Mouse (Mus musculus): ENCODE measurements around the gene Cd302. TPM values are rescaled to one million over a fixed set of nuclear protein-coding genes. Genes with fewer than 3 reads are reported as not detected.

The Cd302 gene
- total and polyA plus RNA-seq, 3 experiments = not detected

DNA sequence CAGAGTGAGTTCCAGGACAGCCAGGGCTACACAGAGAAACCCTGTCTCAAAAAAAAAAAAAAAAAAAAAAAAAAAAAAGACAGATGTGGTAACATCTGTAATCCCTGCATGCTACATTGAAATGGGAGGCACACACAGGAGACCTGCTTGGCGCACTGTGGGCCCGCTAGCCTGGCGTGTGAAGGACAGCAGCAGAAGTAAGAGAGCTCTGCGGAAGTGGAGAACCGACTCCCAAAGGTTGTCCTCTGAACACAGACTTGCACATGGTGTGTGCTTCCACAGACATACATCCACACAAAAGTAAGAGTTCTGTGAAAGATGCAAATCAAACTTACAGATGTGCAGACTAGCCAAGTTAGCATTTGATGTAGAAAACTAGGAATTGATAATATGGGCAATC is 25.1 kb downstream of the Cd302 start:
- Histone ChIP-seq H3K79me2 (replicated peaks; ENCODE audit: control insufficient read depth, extremely low read depth, insufficient read depth, poor library complexity, severe bottlenecking) (no peaks in the 10 kb centered on the region), H3K9ac (ENCODE audit: insufficient read depth, low read depth) (no peak overlapping the region)
- dilution Hi-C loops (cut with MboI; ENCODE audit: extremely low pct_ligation_motif_present, extremely low pct_unique_long_range_greater_than_20kb, low sequenced_read_pairs) = no loop called here

DNA sequence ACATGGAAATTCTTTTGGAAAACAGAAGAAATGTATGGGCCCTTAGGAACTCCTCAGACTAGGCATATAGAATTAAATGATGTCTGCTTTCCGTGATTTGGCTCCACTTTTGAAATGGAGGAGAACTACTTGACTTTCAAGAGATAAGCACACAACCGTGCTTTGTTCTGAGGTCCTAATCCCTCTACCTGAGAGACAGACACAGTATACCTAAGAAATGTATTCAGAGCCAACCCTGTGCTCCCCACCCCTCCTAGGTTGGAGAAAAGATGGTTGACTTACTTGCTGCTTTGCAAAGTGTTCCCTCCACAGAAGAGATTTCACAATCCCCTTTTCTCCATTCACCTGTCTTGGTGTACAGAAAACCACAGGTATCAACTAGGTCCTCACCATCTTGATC is 27.5 kb downstream of the Cd302 start:
- in situ Hi-C loops (cut with MboI; ENCODE audit: low pct_ligation_motif_present, low pct_unique_long_range_greater_than_20kb, low sequenced_read_pairs) = no loop called here
- dilution Hi-C loops (cut with MboI; ENCODE audit: extremely low pct_ligation_motif_present, extremely low pct_unique_long_range_greater_than_20kb, low sequenced_read_pairs) = no loop called here
- no peak overlapping the region for H3K9ac ChIP-seq (ENCODE audit: insufficient read depth, low read depth)
- H3K4me2 ChIP-seq (ENCODE audit: insufficient read depth, low read depth, poor library complexity, severe bottlenecking) = no peak overlapping the region
- H3K27me3 ChIP-seq (replicated peaks) = no peaks in the 10 kb centered on the region
- DNase-seq (ENCODE audit: extremely low read depth) = no peak
- H3K4me1 ChIP-seq (ENCODE audit: control insufficient read depth in 1 of 2, insufficient read depth in 2 of 2) = peaks cover 0 to 11% of the 10 kb centered on the region in 2 experiments; a peak in 1 of 4 replicates
- no peaks in the 10 kb centered on the region for H3K79me2 ChIP-seq (replicated peaks; ENCODE audit: control insufficient read depth, extremely low read depth, insufficient read depth, poor library complexity, severe bottlenecking)
- H3K4me3 ChIP-seq (replicated peaks in 1 of 3; ENCODE audit: low read depth in 2 of 3, low read length in 2 of 3, poor library complexity in 1 of 3) = no peak overlapping the region
- H3K9me3 ChIP-seq (replicated peaks; ENCODE audit: low read length) = peaks cover 2% of the 10 kb centered on the region
- TF ChIP-seq JUN (IDR thresholded peaks at IDR 0.05; ENCODE audit: insufficient read depth, low read depth, low read length) = no peak
- no peak for TF ChIP-seq CHD1 (IDR thresholded peaks at IDR 0.05; ENCODE audit: low read depth, low read length)
- TF ChIP-seq NRF1 (IDR thresholded peaks at IDR 0.05; ENCODE audit: low read depth, low read length) = no peak
- no peak for TF ChIP-seq NELFE (IDR thresholded peaks at IDR 0.05; ENCODE audit: low read depth, low read length)
- TF ChIP-seq UBTF (IDR thresholded peaks at IDR 0.05; ENCODE audit: low read depth, low read length) = no peak
- TF ChIP-seq POLR2A (IDR thresholded peaks at IDR 0.05; ENCODE audit: low read depth, low read length) = no peak
- no peak for TF ChIP-seq USF2 (conservative IDR thresholded peaks at IDR 0.05; ENCODE audit: low read depth, low read length)
- peaks cover 0 to 8% of the 10 kb centered on the region in 2 experiments for H3K36me3 ChIP-seq (replicated peaks in 1 of 2; ENCODE audit: control insufficient read depth in 1 of 2, insufficient read depth in 1 of 2, low read length in 1 of 2)
- H3K27ac ChIP-seq (ENCODE audit: insufficient read depth, low read depth) = no peak overlapping the region

More for the DNA sequence above, 25.1 kb downstream of the Cd302 start:
- Histone ChIP-seq H3K27ac (ENCODE audit: insufficient read depth, low read depth) (no peak overlapping the region), H3K4me1 (ENCODE audit: control insufficient read depth in 1 of 2, insufficient read depth in 2 of 2) (no peaks in the 10 kb centered on the region), H3K4me2 (ENCODE audit: insufficient read depth, low read depth, poor library complexity, severe bottlenecking) (no peak overlapping the region), H3K4me3 (replicated peaks in 1 of 3; ENCODE audit: low read depth in 2 of 3, low read length in 2 of 3, poor library complexity in 1 of 3) (no peak overlapping the region), H3K9me3 (replicated peaks; ENCODE audit: low read length) (peaks cover 2% of the 10 kb centered on the region), H3K27me3 (replicated peaks) (no peaks in the 10 kb centered on the region), H3K36me3 (replicated peaks in 1 of 2; ENCODE audit: control insufficient read depth in 1 of 2, insufficient read depth in 1 of 2, low read length in 1 of 2) (no peaks in the 10 kb centered on the region)
- DNase-seq (ENCODE audit: extremely low read depth) = no peak
- TF ChIP-seq CTCF (conservative IDR thresholded peaks at IDR 0.05 in 1 of 2, IDR thresholded peaks at IDR 0.05 in 1 of 2; ENCODE audit: low read depth in 2 of 2, low read length in 2 of 2) (no peak), UBTF (IDR thresholded peaks at IDR 0.05; ENCODE audit: low read depth, low read length) (no peak), BHLHE40 (IDR thresholded peaks at IDR 0.05; ENCODE audit: low read depth, low read length) (no peak), CHD1 (IDR thresholded peaks at IDR 0.05; ENCODE audit: low read depth, low read length) (no peak), ZC3H11A (IDR thresholded peaks at IDR 0.05; ENCODE audit: low read depth, low read length) (no peak), EP300 (IDR thresholded peaks at IDR 0.05; ENCODE audit: low read length) (no peak), MAFK (IDR thresholded peaks at IDR 0.05; ENCODE audit: insufficient replicate concordance, low read length) (no peak), POLR2A (IDR thresholded peaks at IDR 0.05; ENCODE audit: low read depth, low read length) (no peak), MXI1 (IDR thresholded peaks at IDR 0.05; ENCODE audit: low read depth, low read length) (no peak), JUND (conservative IDR thresholded peaks at IDR 0.05; ENCODE audit: low read depth, low read length) (no peak), USF2 (conservative IDR thresholded peaks at IDR 0.05; ENCODE audit: low read depth, low read length) (no peak), RCOR1 (conservative IDR thresholded peaks at IDR 0.05; ENCODE audit: low read depth, low read length) (no peak), IRF4 (IDR thresholded peaks at IDR 0.05; ENCODE audit: low read depth, low read length) (no peak), ZKSCAN1 (IDR thresholded peaks at IDR 0.05; ENCODE audit: borderline replicate concordance, low read depth, low read length) (no peak), HCFC1 (IDR thresholded peaks at IDR 0.05; ENCODE audit: low read depth, low read length) (no peak), E2F4 (IDR thresholded peaks at IDR 0.05; ENCODE audit: insufficient replicate concordance, low read depth, low read length) (no peak), MAX (IDR thresholded peaks at IDR 0.05; ENCODE audit: low read length) (no peak), NELFE (IDR thresholded peaks at IDR 0.05; ENCODE audit: low read depth, low read length) (no peak)
- in situ Hi-C loops (cut with MboI; ENCODE audit: low pct_ligation_motif_present, low pct_unique_long_range_greater_than_20kb, low sequenced_read_pairs) = no loop called here

Measured in CH12.LX (cell line).